Mouse (Mus musculus) megakaryocyte, embryonic 14.5 days (primary cell): ENCODE results near the gene Klhl9. TPM values are rescaled to one million over a fixed set of nuclear protein-coding genes. Genes with fewer than 3 reads are reported as not detected.

Source experiments
- H3K27me3 ChIP-seq: replicated peaks from 2 replicates; pipeline ENCODE3; 2012; ENCODE audit warnings: inconsistent platforms
- H3K36me3 ChIP-seq: replicated peaks from 2 replicates; pipeline ENCODE3; 2012; ENCODE audit warnings: low read length, inconsistent platforms, mixed read lengths
- H3K4me1 ChIP-seq: 2 replicates; pipeline ENCODE4 v1.6.1; 2012; ENCODE audit warnings: inconsistent platforms
- H3K4me3 ChIP-seq: replicated peaks from 2 replicates; pipeline ENCODE3; 2012; ENCODE audit warnings: moderate library complexity, mild to moderate bottlenecking, inconsistent platforms
- H3K9me3 ChIP-seq: 2 replicates; pipeline ENCODE4 v1.6.1; 2012; ENCODE audit warnings: inconsistent platforms
- FLI1 ChIP-seq: IDR thresholded peaks from 2 replicates; pipeline ENCODE4 v1.6.1; 2012; ENCODE audit warnings: low read length, inconsistent platforms, mixed read lengths
- GATA1 ChIP-seq: IDR thresholded peaks from 3 replicates; pipeline ENCODE4 v1.6.1; 2012; ENCODE audit warnings: mixed read lengths, low read length, inconsistent platforms, borderline replicate concordance
- polyA plus RNA-seq: library from polyadenylated mRNA; stranded (reverse); fragments of >175 nt; gene quantifications from 2 replicates; pipeline ENCODE4 v1.2.3, GENCODE M21; 2012; ENCODE audit warnings: low replicate concordance; ENCODE audit not compliant: insufficient read depth

Gene Klhl9
- polyA plus RNA-seq, 1 experiment, result 2.6 TPM

GRCm38 (mm10) chr4:88749926-88750325 lies 27.7 kb upstream of the Klhl9 start:
- no peak for TF ChIP-seq FLI1
- TF ChIP-seq GATA1, result no peak
- Histone ChIP-seq H3K4me1 (no peaks in the 10 kb centered on the region), H3K4me3 (no peak overlapping the region), H3K27me3 (peaks cover 5% of the 10 kb centered on the region), H3K36me3 (no peaks in the 10 kb centered on the region), H3K9me3 (no peaks in the 10 kb centered on the region)

GRCm38 (mm10) chr4:88744207-88744606 lies 21.9 kb upstream of the Klhl9 start:
- no peak overlapping the region for H3K4me3 ChIP-seq
- H3K36me3 ChIP-seq, result no peaks in the 10 kb centered on the region
- H3K27me3 ChIP-seq, result peaks cover 5% of the 10 kb centered on the region
- TF ChIP-seq FLI1 (no peak), GATA1 (no peak)
- no peaks in the 10 kb centered on the region for H3K9me3 ChIP-seq
- H3K4me1 ChIP-seq, result peaks cover 16% of the 10 kb centered on the region

- Histone ChIP-seq H3K36me3 (no peaks in the 10 kb centered on the region), H3K4me1 (peaks cover 19% of the 10 kb centered on the region), H3K27me3 (peaks cover 2% of the 10 kb centered on the region), H3K4me3 (peak overlapping the region; percentile 12), H3K9me3 (no peaks in the 10 kb centered on the region)
- no peak for TF ChIP-seq GATA1
- no peak for TF ChIP-seq FLI1
These were observed 20.6 kb upstream of the Klhl9 start for GRCm38 (mm10) chr4:88742771-88743371.

- H3K36me3 ChIP-seq, result no peaks in the 10 kb centered on the region
- no peak for TF ChIP-seq FLI1
- peaks cover 19% of the 10 kb centered on the region for H3K4me1 ChIP-seq
- H3K4me3 ChIP-seq, result no peak overlapping the region
- no peaks in the 10 kb centered on the region for H3K9me3 ChIP-seq
- peaks cover under 1% of the 10 kb centered on the region for H3K27me3 ChIP-seq
These were observed 19.2 kb upstream of the Klhl9 start for GRCm38 (mm10) chr4:88741426-88741825.

GRCm38 (mm10) chr4:88739036-88739435 lies 16.8 kb upstream of the Klhl9 start:
- no peak for TF ChIP-seq GATA1
- TF ChIP-seq FLI1, result no peak
- Histone ChIP-seq H3K4me1 (peaks cover 16% of the 10 kb centered on the region), H3K9me3 (no peaks in the 10 kb centered on the region), H3K27me3 (peaks cover 6% of the 10 kb centered on the region), H3K36me3 (no peaks in the 10 kb centered on the region), H3K4me3 (no peak overlapping the region)

GRCm38 (mm10) chr4:88738480-88738879 lies 16.2 kb upstream of the Klhl9 start:
- H3K27me3 ChIP-seq, result peaks cover 6% of the 10 kb centered on the region
- H3K36me3 ChIP-seq, result no peaks in the 10 kb centered on the region
- peaks cover 16% of the 10 kb centered on the region for H3K4me1 ChIP-seq
- H3K9me3 ChIP-seq, result no peaks in the 10 kb centered on the region
- TF ChIP-seq GATA1 (no peak), FLI1 (no peak)
- H3K4me3 ChIP-seq, result no peak overlapping the region

GRCm38 (mm10) chr4:88727324-88727723 lies 5.1 kb upstream of the Klhl9 start:
- Histone ChIP-seq H3K27me3 (no peaks in the 10 kb centered on the region), H3K36me3 (no peaks in the 10 kb centered on the region), H3K4me1 (peaks cover 28% of the 10 kb centered on the region), H3K9me3 (no peaks in the 10 kb centered on the region), H3K4me3 (peak overlapping the region; percentile 89)
- no peak for TF ChIP-seq GATA1
- TF ChIP-seq FLI1, result no peak

- H3K9me3 ChIP-seq, result no peaks in the 10 kb centered on the region
- H3K4me1 ChIP-seq, result peaks cover 28% of the 10 kb centered on the region
- H3K4me3 ChIP-seq, result peak overlapping the region; percentile 89
- TF ChIP-seq GATA1, result no peak
- TF ChIP-seq FLI1, result no peak
- no peaks in the 10 kb centered on the region for H3K36me3 ChIP-seq
- no peaks in the 10 kb centered on the region for H3K27me3 ChIP-seq
These were observed 4.5 kb upstream of the Klhl9 start for GRCm38 (mm10) chr4:88726727-88727126.

GRCm38 (mm10) chr4:88723497-88724090 lies 1.3 kb upstream of the Klhl9 start:
- TF ChIP-seq FLI1 (no peak), GATA1 (no peak)
- peaks cover 19% of the 10 kb centered on the region for H3K36me3 ChIP-seq
- no peak overlapping the region for H3K4me3 ChIP-seq

GRCm38 (mm10) chr4:88718715-88719114 lies 3.5 kb downstream of the Klhl9 start:
- peak overlapping the region; percentile 89 for H3K4me3 ChIP-seq
- peaks cover 48% of the 10 kb centered on the region for H3K4me1 ChIP-seq
- H3K27me3 ChIP-seq, result no peaks in the 10 kb centered on the region
- no peaks in the 10 kb centered on the region for H3K9me3 ChIP-seq
- TF ChIP-seq FLI1 (no peak), GATA1 (no peak)
- H3K36me3 ChIP-seq, result peaks cover 56% of the 10 kb centered on the region

More at GRCm38 (mm10) chr4:88723497-88724090, 1.3 kb upstream of the Klhl9 start:
- Histone ChIP-seq H3K9me3 (no peaks in the 10 kb centered on the region), H3K27me3 (no peaks in the 10 kb centered on the region), H3K4me1 (peaks cover 45% of the 10 kb centered on the region)

GRCm38 (mm10) chr4:88715059-88715458 lies 7.2 kb downstream of the Klhl9 start:
- Histone ChIP-seq H3K9me3 (no peaks in the 10 kb centered on the region), H3K4me3 (no peak overlapping the region), H3K36me3 (peaks cover 63% of the 10 kb centered on the region), H3K27me3 (no peaks in the 10 kb centered on the region), H3K4me1 (peaks cover 40% of the 10 kb centered on the region)
- TF ChIP-seq GATA1, result no peak
- no peak for TF ChIP-seq FLI1
